Mouse (Mus musculus) neutrophil, adult 5-6 weeks (primary cell): ENCODE results near the gene Fyn. TPM values are rescaled to one million over a fixed set of nuclear protein-coding genes. Genes with fewer than 3 reads are reported as not detected.

Experiments
- ATAC-seq: fragments of 151-379, 151-347 bp; 2 replicates; pipeline ENCODE4 v1.8.0; 2017; ENCODE audit warnings: mild to moderate bottlenecking, moderate TSS enrichment; ENCODE audit not compliant: insufficient number of reproducible peaks, poor library complexity, low FRiP score, severe bottlenecking; ENCODE audit errors: extremely low read depth
- total RNA-seq: library from RNA; stranded (forward); fragments of 200-1000 nt; gene quantifications from 2 replicates; pipeline ENCODE4 v1.2.3, GENCODE M21; 2017

Gene Fyn
- total RNA-seq, 1 experiment from 2014 or later: 56.6 TPM

DNA sequence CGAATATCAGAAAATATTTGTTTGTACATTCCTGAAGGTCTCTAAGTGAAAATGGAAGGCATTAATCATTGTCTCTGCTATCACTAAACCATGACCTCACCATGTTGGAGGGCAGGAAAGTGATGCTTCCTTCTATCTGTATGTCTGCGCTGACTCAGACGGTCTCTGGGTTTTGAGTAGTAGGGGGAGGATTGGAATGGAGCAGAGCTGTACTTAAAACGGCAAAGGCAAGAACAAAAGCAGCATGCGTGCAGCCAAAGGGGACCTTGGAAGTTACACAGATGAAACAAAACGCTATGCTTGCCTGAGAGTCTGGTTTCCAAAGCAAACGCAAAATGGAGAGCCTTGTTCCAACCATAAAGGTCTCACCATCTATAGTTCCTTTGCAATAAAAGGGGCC, 202.4 kb downstream of the Fyn start:
- ATAC-seq: no peak

DNA sequence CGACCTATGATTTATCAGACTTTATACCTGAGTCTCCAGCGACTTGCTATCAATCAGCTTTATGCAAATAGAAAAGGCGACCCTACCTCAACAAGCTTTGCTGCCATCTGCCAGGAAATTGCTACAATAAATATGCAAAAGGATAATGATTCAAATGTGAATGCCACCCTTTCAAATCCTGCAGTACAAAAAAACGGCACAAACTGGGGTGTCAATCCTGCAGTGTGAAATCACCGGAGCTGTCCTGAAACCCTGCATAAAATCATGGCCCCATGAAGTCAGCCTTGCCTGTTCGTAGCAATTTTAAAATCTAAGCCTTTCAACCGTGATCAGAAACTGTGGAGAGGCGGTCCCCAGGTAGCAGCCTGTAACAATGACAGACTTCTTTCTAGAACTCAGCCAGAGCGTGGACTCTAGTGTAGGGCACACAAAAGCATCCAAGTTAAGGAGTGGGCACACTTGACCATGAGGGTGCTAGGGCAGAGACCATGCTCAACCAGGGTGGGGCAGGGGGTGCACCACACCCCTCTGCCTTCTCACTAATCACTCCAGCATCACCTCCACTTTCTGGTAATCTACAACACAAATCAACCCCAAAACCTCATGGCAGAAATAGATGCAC, 203.5 kb downstream of the Fyn start:
- no peak for ATAC-seq

DNA sequence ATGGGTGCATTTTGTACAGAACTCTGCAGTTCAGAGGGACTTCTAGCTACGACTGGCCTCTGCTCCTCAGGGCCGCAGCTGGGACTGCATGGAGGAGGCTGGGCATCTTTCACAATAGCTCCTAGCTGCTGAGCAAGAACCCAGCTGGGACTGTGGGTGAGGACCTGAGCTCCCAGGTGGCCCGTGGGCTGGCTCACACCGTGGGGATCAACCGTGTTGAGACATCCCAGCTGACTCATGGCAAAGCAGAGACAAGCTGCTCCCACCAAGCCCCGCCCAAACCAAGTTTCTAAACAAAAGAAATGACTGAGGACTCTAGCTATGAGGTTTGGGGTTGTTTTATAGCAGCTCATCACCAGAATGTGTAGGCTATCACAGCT, 204.0 kb downstream of the Fyn start:
- no peak for ATAC-seq

DNA sequence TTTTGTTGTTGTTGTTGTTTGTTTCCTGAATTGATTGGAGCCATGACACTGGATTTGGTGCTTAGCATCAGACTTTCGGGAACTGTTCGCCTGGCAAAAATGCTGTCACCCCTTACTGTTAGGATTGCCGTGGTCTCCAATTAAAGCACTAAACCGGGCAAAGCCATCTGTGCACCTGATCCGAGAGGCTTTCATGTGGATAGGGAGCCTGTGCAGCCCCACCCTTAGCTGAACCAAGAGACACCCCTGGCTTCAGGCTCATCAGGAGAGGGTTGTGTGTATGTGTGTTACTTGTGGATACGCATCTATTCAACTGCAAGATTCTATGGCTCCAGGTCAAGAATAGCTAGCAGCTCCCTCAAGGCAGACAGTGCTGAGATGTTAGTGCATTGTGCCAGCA, 207.8 kb downstream of the Fyn start:
- ATAC-seq: no peak

DNA sequence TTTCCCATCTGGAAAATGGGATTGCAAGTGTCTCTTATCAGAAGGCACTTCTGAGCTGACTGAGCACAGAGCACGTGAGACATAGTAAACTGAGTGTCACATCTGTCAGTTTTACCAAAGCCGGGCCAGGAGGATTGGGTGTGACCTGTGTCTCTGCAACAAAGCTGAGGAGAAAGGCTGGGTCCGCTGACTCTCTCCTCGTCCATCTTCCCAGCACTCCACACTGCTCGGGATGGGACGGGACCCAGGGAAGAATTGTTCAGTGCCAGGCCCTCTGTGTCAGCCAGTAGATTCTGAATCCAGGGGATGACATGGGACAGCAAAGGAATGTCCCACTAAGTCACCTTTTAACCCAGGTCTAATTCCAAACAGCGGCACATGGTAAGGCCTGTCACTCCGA, 211.8 kb downstream of the Fyn start:
- ATAC-seq: no peak

DNA sequence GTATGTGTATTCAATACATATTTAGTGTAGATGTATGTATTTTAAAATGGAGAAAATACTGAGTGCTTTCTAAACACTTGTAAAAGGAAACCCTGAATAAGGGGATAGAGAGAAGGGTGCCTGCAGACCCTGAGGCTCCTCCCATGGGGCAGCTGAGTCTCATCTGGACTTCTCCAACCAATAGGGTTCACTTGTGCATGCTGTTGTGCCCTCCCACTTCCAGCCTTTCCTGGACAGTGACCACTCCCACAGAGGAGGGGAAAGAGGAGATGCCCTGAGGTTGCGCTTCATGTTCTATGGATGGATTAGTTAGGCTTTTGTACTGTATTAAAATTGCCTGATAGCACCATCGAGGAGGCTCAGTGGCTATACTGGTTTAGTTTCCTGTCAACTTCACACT, 213.7 kb downstream of the Fyn start:
- no peak for ATAC-seq

DNA sequence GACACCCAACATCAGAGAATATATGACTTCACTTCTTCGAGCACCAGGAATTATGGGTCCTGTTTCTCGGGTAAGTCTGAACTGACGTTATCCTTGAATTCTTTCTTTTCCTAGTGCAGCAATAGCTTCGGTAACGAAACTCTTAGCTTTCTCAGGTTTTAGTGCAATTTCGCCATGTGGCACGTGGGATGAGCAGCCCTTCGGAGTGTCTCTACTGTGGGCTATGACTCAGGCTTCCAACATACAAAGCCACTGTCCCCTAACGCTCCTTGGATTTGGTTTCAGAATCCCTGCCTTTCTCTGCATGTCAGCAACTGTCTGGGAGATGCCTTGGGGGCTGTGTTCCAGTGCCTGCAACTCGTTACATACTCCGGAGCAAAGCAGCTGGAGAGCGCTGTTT, 215.1 kb downstream of the Fyn start:
- ATAC-seq: no peak

DNA sequence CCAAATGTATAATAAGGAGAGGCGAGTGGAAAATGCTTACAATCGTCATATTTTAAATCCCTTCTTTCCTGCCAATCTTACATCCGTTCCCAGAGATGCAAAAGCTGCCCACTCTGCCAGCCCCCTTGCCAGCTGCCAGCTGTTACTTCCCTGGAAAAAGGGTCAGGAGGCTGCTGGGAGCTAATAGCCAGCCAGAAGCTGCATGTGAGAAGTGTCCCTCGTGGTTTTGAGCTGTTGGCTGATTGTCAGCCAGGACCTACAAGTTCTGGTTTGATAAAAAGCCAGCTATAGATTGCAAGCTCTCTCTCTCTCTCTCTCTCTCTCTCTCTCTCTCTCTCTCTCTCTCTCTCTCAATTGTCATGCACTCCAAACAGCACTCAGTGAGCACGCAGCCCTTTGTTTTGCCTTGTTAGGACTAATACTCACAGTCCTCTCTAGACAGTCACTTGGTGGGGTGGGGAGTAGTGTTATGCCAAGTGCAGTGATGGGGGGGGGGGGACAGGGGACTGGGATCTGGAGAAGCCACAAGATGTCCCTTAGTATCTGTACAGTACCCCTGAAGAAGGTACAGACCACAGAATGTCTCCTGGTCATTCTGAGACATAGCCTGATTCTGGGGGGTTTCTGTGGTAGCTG, 218.8 kb downstream of the Fyn start:
- no peak for ATAC-seq

DNA sequence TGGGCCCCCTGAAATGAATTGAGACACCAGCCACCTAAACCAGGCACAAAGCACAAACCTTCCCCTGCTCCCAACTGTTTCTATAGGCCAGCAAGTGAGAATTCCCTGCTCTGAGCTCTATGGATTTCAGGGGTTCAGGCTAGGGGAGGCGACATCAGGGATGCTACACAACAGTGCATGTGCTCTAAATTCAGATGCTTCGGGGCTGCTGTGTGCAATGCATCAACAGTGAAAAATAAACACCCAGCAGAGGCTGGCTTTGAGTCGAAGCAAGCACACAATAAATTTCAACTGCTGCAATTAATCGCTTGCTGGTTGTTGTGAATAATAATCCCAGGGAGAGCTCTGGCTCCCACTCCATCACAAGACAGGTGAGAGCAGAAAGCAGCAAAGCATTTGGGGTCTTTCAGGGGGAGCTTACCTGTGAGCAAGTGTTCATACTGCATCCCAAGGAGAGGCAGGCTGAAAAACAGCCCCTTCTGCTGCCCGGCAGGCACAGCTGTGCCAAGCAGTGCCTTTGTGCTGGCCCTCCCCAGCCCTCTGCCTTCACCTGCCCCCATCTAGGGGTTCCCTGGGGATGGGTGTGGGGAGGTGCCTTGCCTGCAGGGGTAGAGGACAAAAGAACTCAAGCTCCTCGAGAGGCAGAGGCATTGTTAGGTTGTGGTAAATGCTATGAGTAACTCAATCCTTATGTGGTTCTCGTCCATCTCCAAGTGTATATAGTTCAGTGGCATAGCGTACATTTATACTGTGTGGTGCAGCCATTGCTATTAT, 219.5 kb downstream of the Fyn start:
- ATAC-seq: no peak

DNA sequence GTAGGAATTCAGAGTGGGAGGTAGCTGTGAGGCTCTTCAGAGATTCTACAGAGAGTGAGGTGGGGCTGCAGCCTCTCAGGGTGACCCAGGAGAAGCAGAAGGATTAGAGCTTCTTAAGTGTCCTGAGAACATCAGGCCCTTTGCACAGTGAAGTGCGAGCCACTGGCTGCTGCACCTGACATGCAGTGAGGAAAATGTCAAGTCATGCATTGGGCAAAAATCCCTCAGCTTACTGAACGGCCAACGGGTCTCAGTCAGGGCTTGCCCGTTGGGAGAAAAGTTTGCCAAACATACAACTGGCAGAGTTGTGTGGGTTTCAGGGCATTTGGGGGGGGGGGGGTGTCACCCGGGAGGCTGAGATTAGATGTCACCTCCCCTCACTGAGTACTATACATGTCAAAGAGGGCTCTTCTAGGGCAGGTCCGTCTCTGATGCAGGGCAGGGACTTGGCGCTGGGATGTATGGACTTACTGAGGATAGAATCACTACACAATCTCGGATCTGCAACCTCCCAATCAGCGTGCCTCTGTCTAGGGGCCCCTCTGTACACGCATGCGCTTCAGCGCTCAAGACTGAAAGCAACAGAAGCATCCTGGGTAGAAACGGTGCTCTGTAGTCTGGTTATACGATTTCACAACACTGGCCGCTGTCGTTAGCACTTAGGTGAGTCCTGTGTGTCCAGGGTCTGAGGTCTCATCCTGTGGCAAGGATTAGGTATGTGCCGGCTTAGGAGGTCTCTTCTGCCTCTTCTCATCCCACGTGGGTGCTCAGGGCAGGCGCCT, 221.3 kb downstream of the Fyn start:
- ATAC-seq: no peak

DNA sequence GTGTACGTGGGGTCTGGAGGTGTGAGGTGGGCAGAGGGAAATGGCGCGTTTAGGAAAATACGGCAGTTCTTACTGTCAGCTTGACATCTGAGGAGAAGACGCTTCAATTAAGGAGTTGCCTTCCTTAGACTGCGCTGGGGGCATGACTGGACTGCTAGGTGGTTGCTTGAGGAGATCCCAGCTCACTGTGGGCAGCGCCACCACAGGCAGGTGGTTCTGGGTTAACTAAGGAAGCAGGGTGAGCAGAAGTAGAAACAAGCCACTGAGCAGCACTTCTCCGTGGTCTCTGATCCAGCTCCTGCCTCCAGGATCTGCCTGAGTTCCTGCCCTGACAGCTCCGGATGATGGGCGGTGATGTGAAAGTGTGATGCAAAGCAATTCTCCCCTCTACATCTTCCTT, 222.0 kb downstream of the Fyn start:
- ATAC-seq: no peak

DNA sequence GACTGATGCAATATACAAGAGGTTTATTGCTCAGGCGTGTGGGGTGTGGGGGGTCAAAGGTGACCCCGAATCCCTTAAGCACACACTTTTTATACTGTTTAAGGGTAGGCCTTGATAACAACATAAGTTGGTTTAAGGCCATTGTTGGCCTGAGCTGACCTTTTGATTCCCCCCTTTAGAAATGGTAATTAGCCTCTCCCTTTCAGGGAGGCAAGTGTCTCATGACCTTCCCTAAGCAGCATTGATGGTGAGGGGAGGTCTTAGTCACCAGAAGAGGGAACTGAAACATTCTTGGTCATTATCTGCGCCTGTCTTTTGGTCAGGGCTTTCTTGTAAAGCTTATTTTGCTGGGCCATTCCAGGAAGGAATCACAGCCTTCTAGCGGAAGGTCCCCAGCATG, 223.8 kb downstream of the Fyn start:
- no peak for ATAC-seq

DNA sequence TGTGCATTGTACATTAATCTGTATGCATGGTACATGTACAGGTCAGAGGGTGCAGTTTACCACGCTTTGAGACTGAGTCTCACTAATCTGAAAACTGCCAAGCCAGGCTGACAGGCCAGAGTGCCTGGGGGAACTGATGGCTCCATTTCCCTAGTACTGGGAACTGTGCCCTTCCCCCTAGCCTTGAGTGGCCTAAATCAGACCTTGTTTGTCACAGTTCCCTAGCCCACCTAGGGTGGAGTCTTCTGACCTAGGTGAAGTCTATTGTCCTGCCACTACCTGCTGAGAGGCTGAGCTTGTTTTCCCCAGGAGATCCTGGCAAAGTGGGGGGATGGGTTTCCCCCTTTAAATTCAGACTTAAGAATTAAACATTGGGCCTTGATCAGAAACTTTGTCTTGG, 226.1 kb downstream of the Fyn start:
- ATAC-seq: no peak

DNA sequence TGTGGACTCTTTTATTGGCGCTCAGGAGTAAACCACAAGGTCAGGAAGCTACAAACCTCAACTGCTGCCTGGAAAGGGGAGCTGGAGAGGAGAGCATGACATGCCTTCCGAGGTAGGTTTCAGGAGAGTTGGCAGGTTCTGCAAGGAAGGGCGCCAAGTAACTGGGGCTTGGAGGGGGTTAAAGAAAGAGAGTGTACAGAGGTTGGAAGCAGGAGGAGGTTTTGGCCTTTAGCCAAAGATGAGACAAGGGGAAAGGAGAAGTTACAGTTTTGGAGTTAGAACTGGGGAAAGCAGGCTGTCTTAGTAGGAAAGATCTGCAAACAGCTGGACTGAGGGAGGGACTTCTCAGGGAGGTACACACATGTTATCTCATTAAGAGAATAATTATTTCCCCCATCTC, 227.2 kb downstream of the Fyn start:
- ATAC-seq: no peak

DNA sequence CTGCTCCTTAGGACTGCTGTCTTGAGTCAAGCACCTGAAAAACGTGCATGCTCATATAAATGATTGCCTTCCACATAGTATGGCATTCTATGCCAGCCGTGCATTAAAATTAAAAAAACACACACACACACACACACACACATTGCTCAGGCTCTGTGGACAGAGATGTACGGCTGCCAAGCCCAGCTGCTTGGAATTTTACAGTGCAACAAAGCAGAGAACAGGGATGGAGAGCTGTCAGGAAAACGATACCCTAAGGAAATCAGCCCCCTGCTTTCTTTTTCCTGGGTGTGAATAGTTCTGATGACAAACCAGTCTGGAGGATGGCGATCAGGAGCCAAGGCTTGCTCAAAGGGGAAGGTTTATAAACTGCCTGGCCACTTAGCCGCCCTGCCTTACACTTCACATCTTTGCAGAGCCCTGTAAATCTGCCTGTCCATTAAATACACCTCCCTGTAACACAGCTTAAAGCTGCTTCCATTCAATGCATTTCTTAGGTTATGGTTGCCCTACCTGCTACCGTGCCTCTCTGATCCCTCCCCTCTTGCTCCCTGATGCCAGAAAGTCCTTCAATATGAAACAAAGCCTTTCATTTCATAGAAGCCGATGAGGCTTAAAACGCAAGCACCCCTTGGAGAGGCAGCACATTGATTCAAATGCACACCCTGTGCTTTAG, 228.6 kb downstream of the Fyn start:
- ATAC-seq: no peak

DNA sequence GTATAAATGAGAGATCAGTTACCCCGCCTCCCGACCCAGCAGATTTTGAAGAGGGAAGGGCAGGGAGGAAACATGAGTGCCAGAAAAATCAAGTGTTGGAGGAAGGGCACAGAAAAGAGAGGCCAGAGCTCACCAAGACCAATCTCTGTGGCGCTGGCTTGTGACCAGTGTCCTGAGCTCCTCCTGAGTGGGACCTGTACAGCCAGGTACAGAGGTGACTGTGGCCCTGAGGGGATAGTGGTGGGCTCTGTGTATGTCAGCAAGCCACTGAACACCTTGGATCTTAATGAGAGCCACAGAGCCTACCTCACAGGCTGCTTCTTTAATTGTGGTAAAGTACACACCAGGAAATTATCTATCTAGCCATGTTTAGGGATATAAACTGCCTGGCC, 229.1 kb downstream of the Fyn start:
- ATAC-seq: no peak

DNA sequence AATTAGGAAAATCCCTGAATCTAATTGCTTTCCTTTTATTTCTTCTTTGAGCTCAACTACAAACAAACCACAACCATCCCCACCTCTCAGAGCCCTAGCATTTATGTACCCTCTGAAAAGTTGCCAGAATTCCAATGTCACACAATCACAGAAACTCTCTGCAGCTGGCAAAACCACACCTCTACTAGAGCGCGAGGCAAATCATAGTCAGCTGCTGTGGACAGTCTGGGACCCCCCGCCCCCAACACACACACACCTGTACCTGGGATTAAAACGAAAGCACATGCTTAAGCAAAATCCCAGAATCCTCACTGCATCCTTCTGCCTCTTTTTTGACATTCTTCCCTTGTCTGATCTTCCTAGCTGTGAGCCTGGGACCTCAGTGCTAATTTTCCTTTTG, 230.9 kb downstream of the Fyn start:
- ATAC-seq: no peak

DNA sequence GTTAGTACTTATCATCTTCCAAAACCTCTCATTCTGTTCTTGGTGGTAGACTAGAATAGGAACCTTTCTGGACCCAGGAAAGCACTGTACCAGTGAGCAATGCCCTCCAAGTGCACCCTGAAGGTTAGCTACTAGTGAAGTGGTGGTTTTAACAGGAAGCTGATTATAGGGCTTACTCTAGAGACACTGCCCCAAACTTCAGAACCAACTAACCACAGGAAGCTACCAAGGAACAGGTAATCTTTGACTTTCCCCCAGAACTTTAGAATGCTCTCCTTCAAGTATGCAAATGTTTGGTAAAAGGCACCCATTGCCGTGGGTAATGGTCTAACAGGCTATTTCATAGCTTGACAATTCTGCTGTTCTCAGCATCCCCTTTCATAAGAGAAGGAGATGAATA, 231.5 kb downstream of the Fyn start:
- peak; percentile 39; the same call in 1 of the 2 replicates for ATAC-seq

DNA sequence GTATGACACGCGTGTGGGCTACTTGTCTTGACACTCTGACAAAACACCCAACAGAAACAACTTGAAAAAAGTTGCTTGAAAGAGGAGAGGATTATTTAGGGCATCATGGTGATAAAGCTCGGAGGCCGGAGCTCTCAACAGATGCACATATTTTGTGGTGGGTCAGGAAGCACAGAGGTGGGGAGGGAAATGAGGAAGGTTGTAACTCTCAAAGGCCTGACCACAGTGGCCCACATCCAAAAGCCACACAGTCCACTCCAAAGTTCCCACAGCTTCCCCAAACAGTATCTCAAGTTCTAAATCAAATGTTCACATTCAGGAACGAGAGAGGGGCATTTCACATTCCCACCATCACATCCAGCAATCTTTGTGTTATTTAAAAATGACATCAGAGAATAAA, 232.4 kb downstream of the Fyn start:
- no peak for ATAC-seq
